Mouse (Mus musculus) macrophage (primary cell): Measurements from ENCODE around the gene Fabp7. TPM values are rescaled to one million over a fixed set of nuclear protein-coding genes. Genes with fewer than 3 reads are reported as not detected.

Experiments
- H3K27ac ChIP-seq: fragments of 350-480 bp; formaldehyde crosslinking; 2 replicates; pipeline ENCODE4 v1.9.0; 2021
- H3K36me3 ChIP-seq: fragments of 350-480 bp; formaldehyde crosslinking; 2 replicates; pipeline ENCODE4 v1.9.0; 2021; ENCODE audit errors: inconsistent target
- H3K4me3 ChIP-seq: fragments of 350-480 bp; formaldehyde crosslinking; 2 replicates; pipeline ENCODE4 v1.9.0; 2021; ENCODE audit errors: inconsistent target
- H3K79me2 ChIP-seq: fragments of 350-480 bp; formaldehyde crosslinking; 2 replicates; pipeline ENCODE4 v1.9.0; 2021; ENCODE audit errors: inconsistent target
- WGBS: methylation state at CpG from one replicate; pipeline ENCODE4 v1.1.7; 2026; ENCODE audit warnings: inconsistent platforms; ENCODE audit not compliant: missing documents; 5-methylcytosine and 5-hydroxymethylcytosine counted together
- polyA plus RNA-seq: library from polyadenylated mRNA; stranded (reverse); fragments of 250-400 nt; gene quantifications from 3 replicates; pipeline ENCODE4 v1.2.4, GENCODE M21; 2018; ENCODE audit warnings: inconsistent platforms
- total RNA-seq, 78 experiments: library from RNA; depleted of rRNA; stranded (reverse); fragments of 250-400 nt; gene quantifications; 1 replicate in 9 of 78; 2 replicates in 24 of 78; 3 replicates in 43 of 78; 4 replicates in 2 of 78; pipeline ENCODE4 v1.2.4; 2018; ENCODE audit warnings: inconsistent platforms in 56 of 78

Gene Fabp7
- total RNA-seq (2018; cell fraction: chromatin; rRNA removed): 1 to 10 TPM in 1 of 26 experiments, not detected in 25; 2.1 TPM
- total RNA-seq (2018; cell fraction: cytosol; rRNA removed): under 1 TPM in 12 of 26 experiments, not detected in 14; 0.17 to 0.37 (median 0.25) TPM
- 1 to 10 TPM in 2 of 26 experiments, not detected in 24; 2.7 TPM for total RNA-seq (2018; cell fraction: nucleus; rRNA removed)
- 0.55 to 13.8 TPM in 2 of 3 replicates, not detected in the other for polyA plus RNA-seq

DNA sequence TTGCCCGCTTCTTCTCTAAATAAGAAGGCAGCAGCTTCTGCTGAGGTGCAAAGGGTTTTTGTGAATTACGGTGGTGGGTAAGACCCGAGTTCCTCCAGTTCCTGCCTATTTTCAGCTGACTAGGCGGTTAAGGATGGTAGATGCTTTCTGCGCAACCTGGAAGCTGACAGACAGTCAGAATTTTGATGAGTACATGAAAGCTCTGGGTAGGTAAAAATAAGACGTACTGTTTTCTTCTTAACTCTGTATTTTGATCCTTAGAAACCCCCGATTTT, at the start of gene Fabp7:
Fabp7 (plus strand) TSS at position 6 of the 275 bp plus-strand sequence.
- Histone ChIP-seq H3K36me3 (no peaks in the 10 kb centered on the region), H3K79me2 (no peaks in the 10 kb centered on the region), H3K27ac (no peak within 1 kb of the TSS), H3K4me3 (no peak within 1 kb of the TSS)
- WGBS: 73% methylated on average over 7 of the region's 7 CpGs

- H3K27ac ChIP-seq: no peak overlapping the region
- H3K4me3 ChIP-seq: no peak overlapping the region
- WGBS: 95% methylated on average over 4 of the region's 4 CpGs
- peaks cover under 1% of the 10 kb centered on the region; the same call in 1 of the 2 replicates for H3K79me2 ChIP-seq
- peaks cover 21% of the 10 kb centered on the region for H3K36me3 ChIP-seq
These were observed 43.9 kb upstream of the Fabp7 start for GRCm38 (mm10) chr10:57740733-57741132.

GRCm38 (mm10) chr10:57741351-57741750, 43.3 kb upstream of the Fabp7 start:
- Histone ChIP-seq H3K4me3 (no peak overlapping the region), H3K79me2 (no peaks in the 10 kb centered on the region), H3K36me3 (peaks cover 19% of the 10 kb centered on the region), H3K27ac (no peak overlapping the region)
- 89% methylated on average over 2 of the region's 2 CpGs for WGBS

DNA sequence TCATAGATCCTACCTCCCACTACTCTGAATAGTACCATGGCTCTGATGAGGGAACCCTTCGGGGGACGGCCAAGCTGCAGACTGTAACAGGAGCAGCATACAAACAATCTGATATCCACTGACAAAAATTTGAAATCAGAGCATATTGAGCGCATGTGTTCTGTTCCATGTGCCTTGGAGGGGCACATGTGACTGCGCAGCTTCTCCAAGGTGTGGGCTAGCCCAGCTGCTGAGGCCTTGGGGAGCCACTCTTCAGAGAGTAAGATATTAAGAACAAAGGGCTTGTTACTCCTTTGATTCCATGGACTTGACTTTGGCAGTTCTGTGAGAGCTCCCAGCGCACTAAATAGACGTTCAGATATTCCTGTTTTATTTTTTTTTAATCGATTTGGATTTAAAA, 41.6 kb upstream of the Fabp7 start:
- Histone ChIP-seq H3K79me2 (no peaks in the 10 kb centered on the region), H3K36me3 (0 out of 2 replicates have a peak, but pooled peaks cover 4% of the 10 kb centered on the region), H3K27ac (no peak overlapping the region), H3K4me3 (no peak overlapping the region)
- WGBS: 85% methylated on average over 7 of the region's 7 CpGs

- no peak overlapping the region for H3K27ac ChIP-seq
- 4% methylated on average over 5 of the region's 6 CpGs for WGBS
- no peaks in the 10 kb centered on the region for H3K79me2 ChIP-seq
- peak overlapping the region; percentile 35 for H3K4me3 ChIP-seq
- no peaks in the 10 kb centered on the region for H3K36me3 ChIP-seq
These were observed 41.1 kb upstream of the Fabp7 start for GRCm38 (mm10) chr10:57743606-57744016.

GRCm38 (mm10) chr10:57744128-57744765, 40.4 kb upstream of the Fabp7 start:
- 69% methylated on average over 2 of the region's 2 CpGs for WGBS

DNA sequence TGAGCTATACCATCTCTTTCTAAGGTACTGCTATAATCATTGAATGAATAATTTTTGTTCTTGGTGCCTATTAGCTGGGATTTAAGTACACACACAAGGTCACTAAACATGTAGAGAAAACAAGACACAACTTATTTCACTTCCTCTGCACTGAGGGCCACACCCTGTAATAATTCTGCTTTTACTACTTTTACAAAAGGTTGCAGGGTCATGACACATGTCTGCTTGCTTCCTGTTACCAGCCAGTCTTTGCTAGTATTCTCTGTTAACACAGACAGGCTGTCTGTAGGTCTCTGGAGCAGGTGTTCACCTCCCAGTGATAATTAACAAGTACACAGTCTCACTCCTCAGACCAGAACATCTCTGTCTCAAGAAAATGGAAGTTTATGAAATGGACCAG, 39.2 kb upstream of the Fabp7 start:
- H3K79me2 ChIP-seq: no peaks in the 10 kb centered on the region
- no peaks in the 10 kb centered on the region for H3K36me3 ChIP-seq
- H3K27ac ChIP-seq: no peak overlapping the region
- H3K4me3 ChIP-seq: no peak overlapping the region

More at GRCm38 (mm10) chr10:57744128-57744765, 40.4 kb upstream of the Fabp7 start:
- no peaks in the 10 kb centered on the region for H3K36me3 ChIP-seq
- no peak overlapping the region for H3K4me3 ChIP-seq
- H3K79me2 ChIP-seq: no peaks in the 10 kb centered on the region
- no peak overlapping the region for H3K27ac ChIP-seq

GRCm38 (mm10) chr10:57747127-57747526, 37.6 kb upstream of the Fabp7 start:
- no peaks in the 10 kb centered on the region for H3K79me2 ChIP-seq
- no peak overlapping the region for H3K27ac ChIP-seq
- no peaks in the 10 kb centered on the region for H3K36me3 ChIP-seq
- no peak overlapping the region for H3K4me3 ChIP-seq

DNA sequence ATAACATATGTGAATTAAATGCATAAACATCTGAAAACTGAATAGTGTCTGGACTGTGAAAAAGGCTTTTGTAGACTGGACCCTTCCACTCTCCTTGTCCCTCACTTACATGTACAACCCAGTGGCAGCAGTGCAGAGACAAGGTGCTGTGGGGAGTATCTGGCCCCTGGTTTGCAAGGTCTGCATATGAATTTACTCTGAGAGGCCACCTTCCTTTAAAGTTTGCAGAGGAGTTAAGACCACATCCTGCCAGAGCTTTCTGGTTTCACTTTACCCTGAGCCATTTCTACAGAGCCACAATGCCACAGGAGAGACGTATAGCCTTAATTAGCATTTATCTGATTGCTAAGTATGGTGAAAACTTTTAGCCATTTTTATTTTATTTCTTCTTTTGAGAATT, 31.3 kb upstream of the Fabp7 start:
- H3K36me3 ChIP-seq: no peaks in the 10 kb centered on the region
- 92% methylated on average over 1 of the region's 1 CpGs for WGBS
- no peaks in the 10 kb centered on the region for H3K79me2 ChIP-seq
- no peak overlapping the region for H3K4me3 ChIP-seq
- H3K27ac ChIP-seq: no peak overlapping the region

DNA sequence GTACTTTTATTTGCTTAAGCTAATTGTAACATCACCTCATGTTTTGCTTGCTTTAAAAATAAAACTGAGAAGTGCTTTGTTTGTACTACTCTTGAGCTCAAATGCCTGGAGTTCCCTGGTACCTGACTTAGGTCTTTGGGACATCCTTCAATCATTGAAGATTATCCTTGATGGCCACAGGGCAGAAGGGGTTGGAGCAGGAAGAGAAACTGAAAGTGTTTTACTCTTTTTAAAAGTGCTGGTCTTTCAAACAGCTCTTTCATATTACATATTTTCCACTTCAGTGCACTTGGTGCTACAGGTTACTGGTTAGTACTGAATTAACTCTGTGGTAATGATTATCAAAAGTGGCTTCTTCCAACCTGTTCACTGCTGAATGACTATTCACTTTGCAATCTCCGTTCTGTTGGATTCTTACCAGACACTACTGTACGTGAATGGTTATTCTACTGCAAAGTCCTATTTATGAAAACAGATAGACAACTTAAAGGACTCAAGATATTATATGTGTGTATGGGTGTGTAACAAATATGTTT, 29.4 kb upstream of the Fabp7 start:
- Histone ChIP-seq H3K79me2 (no peaks in the 10 kb centered on the region), H3K36me3 (no peaks in the 10 kb centered on the region), H3K27ac (no peak overlapping the region), H3K4me3 (no peak overlapping the region)
- 95% methylated on average over 2 of the region's 2 CpGs for WGBS

DNA sequence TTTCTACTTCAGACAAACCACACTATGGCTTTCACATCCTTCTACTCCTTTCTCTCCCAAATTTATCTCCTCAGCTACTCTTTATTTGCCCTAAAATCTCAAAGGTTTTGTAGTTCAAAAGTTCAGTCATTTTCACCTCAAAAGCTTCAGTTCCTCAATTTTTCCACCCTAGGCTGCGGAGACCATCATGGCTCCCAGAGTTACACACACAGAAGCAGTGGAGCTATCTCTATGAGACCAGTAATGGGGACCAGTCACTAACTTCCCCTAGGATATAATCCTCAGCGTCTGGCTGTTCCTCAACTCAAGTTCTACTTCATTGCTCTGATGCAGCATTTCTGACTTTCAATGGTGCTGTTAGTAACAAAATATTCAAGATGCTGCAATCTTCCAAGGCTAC, 25.7 kb upstream of the Fabp7 start:
- no peaks in the 10 kb centered on the region for H3K36me3 ChIP-seq
- H3K27ac ChIP-seq: no peak overlapping the region
- WGBS: 63% methylated on average over 2 of the region's 2 CpGs

GRCm38 (mm10) chr10:57760694-57761093, 24.0 kb upstream of the Fabp7 start:
- no peaks in the 10 kb centered on the region for H3K36me3 ChIP-seq
- no peak overlapping the region for H3K4me3 ChIP-seq
- H3K79me2 ChIP-seq: no peaks in the 10 kb centered on the region
- peak overlapping the region; percentile 69 for H3K27ac ChIP-seq
- 59% methylated on average over 3 of the region's 3 CpGs for WGBS

More for the DNA sequence above, 25.7 kb upstream of the Fabp7 start:
- H3K4me3 ChIP-seq: no peak overlapping the region
- no peaks in the 10 kb centered on the region for H3K79me2 ChIP-seq

DNA sequence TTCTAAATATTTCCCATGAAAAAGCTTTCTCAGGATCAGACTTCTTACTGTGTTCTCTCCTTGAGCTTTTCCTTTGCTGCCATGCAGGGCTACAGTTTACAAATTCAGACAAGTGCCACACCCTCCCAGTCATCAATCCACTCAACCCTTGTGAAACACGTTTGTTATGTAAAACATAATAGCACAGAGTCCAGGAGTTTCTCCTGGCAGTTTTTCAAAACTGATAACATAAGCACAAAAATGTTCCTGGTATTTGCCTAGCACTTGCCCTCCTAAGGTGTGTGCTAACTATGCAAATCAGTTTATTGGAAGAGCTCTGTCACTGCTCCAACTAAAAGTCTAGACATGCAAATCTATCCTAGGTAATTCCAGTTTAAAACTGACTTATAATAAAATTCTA, 21.6 kb upstream of the Fabp7 start:
- no peaks in the 10 kb centered on the region for H3K36me3 ChIP-seq
- no peaks in the 10 kb centered on the region for H3K79me2 ChIP-seq
- WGBS: 70% methylated on average over 1 of the region's 1 CpGs
- no peak overlapping the region for H3K27ac ChIP-seq
- no peak overlapping the region for H3K4me3 ChIP-seq

DNA sequence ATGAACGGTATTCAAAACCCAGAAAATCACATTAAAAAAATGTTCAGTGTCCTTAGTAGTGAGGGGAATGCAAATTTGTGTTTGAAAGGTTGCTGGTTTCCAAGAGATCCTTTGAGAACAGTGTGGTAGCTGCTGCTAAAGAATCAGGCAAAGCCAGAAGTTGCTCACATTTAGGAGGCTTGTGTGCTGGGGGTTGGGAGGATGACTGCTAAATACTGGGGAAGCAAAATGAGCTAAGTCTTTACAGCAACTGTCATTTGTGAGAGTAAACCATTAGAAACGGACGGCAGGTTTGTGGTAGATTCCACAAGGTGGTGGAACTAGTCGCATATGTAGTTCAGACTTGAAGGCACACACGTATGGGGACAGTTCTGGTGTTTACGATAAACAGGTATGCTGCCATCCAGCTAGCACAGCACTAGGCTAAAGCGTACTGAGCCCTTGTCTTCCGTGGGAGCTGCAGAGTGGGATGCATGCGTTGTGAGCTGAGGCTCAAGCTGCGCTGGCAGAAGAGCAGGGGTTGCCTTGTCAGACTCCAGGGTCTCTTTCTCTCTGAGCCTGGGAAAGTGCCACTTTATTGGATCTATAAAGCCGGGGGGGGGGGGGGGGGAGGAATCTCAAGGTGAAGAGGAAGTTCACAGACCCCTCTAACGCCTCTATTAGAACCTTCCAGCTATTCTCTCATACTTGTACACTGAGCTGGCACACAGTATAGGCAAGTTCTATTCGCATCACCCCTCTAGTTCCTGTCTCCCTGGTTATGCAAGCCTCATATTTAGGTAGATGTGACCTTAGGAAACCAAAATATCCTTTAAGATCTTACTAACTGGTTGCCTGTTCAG, 1.2 kb upstream of the Fabp7 start:
- H3K36me3 ChIP-seq: no peaks in the 10 kb centered on the region
- no peak overlapping the region for H3K4me3 ChIP-seq
- H3K79me2 ChIP-seq: no peaks in the 10 kb centered on the region
- WGBS: 75% methylated on average over 13 of the region's 13 CpGs
- H3K27ac ChIP-seq: no peak overlapping the region
